ENCODE assay signal across 8 mouse cellular contexts in genomic region chr11:116628712-116629111, GRCm38 (mm10). TPM values are rescaled to one million over a fixed set of nuclear protein-coding genes. Genes with fewer than 3 reads are reported as not detected.
A peak's percentile ranks its signal among the peaks of the same experiment; 100 is the strongest.
DNase-seq lines count a peak whose midpoint lies in the region; ATAC-seq lines count a peak whose summit lies in the region.

No protein-coding gene starts in this region.

- H3K4me3 ChIP-seq in forebrain, embryonic 15.5 days = no peak overlapping the region

- no peak overlapping the region for H3K27ac ChIP-seq in forebrain, embryonic 15.5 days (replicated peaks)

- no peak overlapping the region for H3K4me2 ChIP-seq in forebrain, embryonic 15.5 days (replicated peaks)

- DNase-seq in Muller cell, postnatal 12 days (ENCODE audit: inconsistent ontology term) = peak; percentile 72
- peak; percentile 82 for DNase-seq in cerebellum, adult 11 months
- peak; percentile 74 to 93 for DNase-seq in layer of hippocampus, adult 8-10 months (ENCODE audit: low spot score in 2 of 2)
- DNase-seq in lung, postnatal 14 days = peak; percentile 94
- peak; percentile 94 for DNase-seq in retina, postnatal 1 day
- peak; percentile 72 to 79 for DNase-seq in thymus, postnatal 36 days

- no peak overlapping the region for H3K9ac ChIP-seq in forebrain, embryonic 15.5 days (replicated peaks)

- H3K27me3 ChIP-seq in forebrain, embryonic 15.5 days = peaks cover 13% of the 10 kb centered on the region

- 54% methylated on average over 9 of the region's 9 CpGs for WGBS in forebrain, embryonic 15.5 days

- H3K9me3 ChIP-seq in forebrain, embryonic 15.5 days = no peaks in the 10 kb centered on the region

- peak; percentile 64 for ATAC-seq in forebrain, embryonic 15.5 days (replicated peaks)
- peak; percentile 70 to 72; a peak in 3 of 4 replicates for ATAC-seq in hematopoietic stem cell, adult 5-6 weeks (replicated peaks in 1 of 2; ENCODE audit: insufficient read depth in 1 of 2, low FRiP score in 2 of 2, low TSS enrichment in 1 of 2, low read depth in 1 of 2, poor library complexity in 2 of 2, severe bottlenecking in 2 of 2)

- no peaks in the 10 kb centered on the region for H3K36me3 ChIP-seq in forebrain, embryonic 15.5 days

- peaks cover 17% of the 10 kb centered on the region for H3K4me1 ChIP-seq in forebrain, embryonic 15.5 days

RNA-seq across cellular contexts. Expression of gene Rhbdf2, which starts 1.9 kb away (rescaled TPM):
- 1.3 and 1.4 TPM in 2 replicates for polyA plus RNA-seq in forebrain, embryonic 15.5 days (2015; fragmentation: Nextera tagmentation; extraction: Ambion mirVana)
- 3.5 and 5.6 TPM in 2 replicates for total RNA-seq in hematopoietic stem cell, adult 5-6 weeks (2017)
- total RNA-seq in layer of hippocampus, adult 8-10 months (2022) = 1 to 10 TPM; 1.1 to 2.5 (median 1.8) TPM

RNA-seq across cellular contexts. Expression of gene Prcd, which starts 24.6 kb away (rescaled TPM):
- 2.0 and 2.4 TPM in 2 replicates for polyA plus RNA-seq in forebrain, embryonic 15.5 days (2015; fragmentation: Nextera tagmentation; extraction: Ambion mirVana)
- total RNA-seq in hematopoietic stem cell, adult 5-6 weeks (2017) = 1.6 TPM in 1 of 2 replicates, not detected in the other
- 1 to 10 TPM; 4.8 to 8.5 (median 5.8) TPM for total RNA-seq in layer of hippocampus, adult 8-10 months (2022)

RNA-seq across cellular contexts. Expression of gene Cygb, which starts 25.4 kb away (rescaled TPM):
- 15.8 and 16.4 TPM in 2 replicates for polyA plus RNA-seq in forebrain, embryonic 15.5 days (2015; fragmentation: Nextera tagmentation; extraction: Ambion mirVana)
- total RNA-seq in hematopoietic stem cell, adult 5-6 weeks (2017) = not detected in 2 replicates
- 10 to 100 TPM; 57.2 to 76.1 (median 63.0) TPM for total RNA-seq in layer of hippocampus, adult 8-10 months (2022)

RNA-seq across cellular contexts. Expression of gene Aanat, which starts 42.5 kb away (rescaled TPM):
- 0.15 TPM in 1 of 2 replicates, not detected in the other for polyA plus RNA-seq in forebrain, embryonic 15.5 days (2015; fragmentation: Nextera tagmentation; extraction: Ambion mirVana)
- not detected in 2 replicates for total RNA-seq in hematopoietic stem cell, adult 5-6 weeks (2017)
- total RNA-seq in layer of hippocampus, adult 8-10 months (2022) = 1 to 10 TPM in 3 of 4 experiments, under 1 TPM in 1; 0.57 to 3.9 (median 1.4) TPM

RNA-seq across cellular contexts. Expression of gene Ube2o, which starts 47.5 kb away (rescaled TPM):
- polyA plus RNA-seq in forebrain, embryonic 15.5 days (2015; fragmentation: Nextera tagmentation; extraction: Ambion mirVana) = 22.4 and 27.3 TPM in 2 replicates
- total RNA-seq in hematopoietic stem cell, adult 5-6 weeks (2017) = 8.4 and 8.9 TPM in 2 replicates
- total RNA-seq in layer of hippocampus, adult 8-10 months (2022) = 100 to 1,000 TPM in 1 of 4 experiments, 10 to 100 TPM in 3; 96.8 to 110 (median 98.8) TPM

Comparison
In these comparisons a context has a peak if more than half of its experiments do, and no peak if none do; other contexts are left out.
1. RNA of gene Cygb, which starts 25.4 kb away (total RNA-seq): 57.2 to 76.1 TPM in layer of hippocampus, adult 8-10 months; not detected in hematopoietic stem cell, adult 5-6 weeks; every median in the first group is over 10 times any median in the second.
2. Peak in every context shown above with its lines, with median percentiles within 50 percentile points of each other: DNase-seq.